Mouse (Mus musculus) T-helper 1 cell (primary cell): ENCODE results near the gene Traf3ip2.

Source experiments
- in situ Hi-C: fragments of 300-600 bp; cut with MboI, MseI; formaldehyde crosslinking; loops from one replicate; pipeline ENCODE4 v1.15.1; 2025; ENCODE audit warnings: high pct_unique_total_duplicates

The Traf3ip2 gene

GRCm38 (mm10) chr10:39599601-39600000 is 13.1 kb upstream of the Traf3ip2 start:
- in situ Hi-C loops: loop anchor here (25.0 kb wide), 1 partner anchor 712 kb away; no protein-coding TSS in a partner anchor

GRCm38 (mm10) chr10:39600115-39600514 is 12.6 kb upstream of the Traf3ip2 start:
- in situ Hi-C loops: no loop called here

- in situ Hi-C loops: no loop called here
These were observed 11.7 kb upstream of the Traf3ip2 start for GRCm38 (mm10) chr10:39601068-39601467.

GRCm38 (mm10) chr10:39606434-39606833 is 6.3 kb upstream of the Traf3ip2 start:
- in situ Hi-C loops: no loop called here

- in situ Hi-C loops: loop anchor here (10.0 kb wide), 1 partner anchor 246 kb away; the partner anchor contains the start of gene Fyn
These were observed 1.5 kb upstream of the Traf3ip2 start for GRCm38 (mm10) chr10:39611234-39611633.

GRCm38 (mm10) chr10:39612131-39612530 is 603 bp upstream of the Traf3ip2 start:
- in situ Hi-C loops: loop anchor here (10.0 kb wide), 1 partner anchor 247 kb away; the partner anchor contains the start of gene Fyn

- in situ Hi-C loops: loop anchor here (10.0 kb wide), 1 partner anchor 248 kb away; the partner anchor contains the start of gene Fyn
These were observed 476 bp downstream of the Traf3ip2 start for GRCm38 (mm10) chr10:39612989-39613831.

- in situ Hi-C loops: loop anchor here (10.0 kb wide), 1 partner anchor 249 kb away; the partner anchor contains the start of gene Fyn
These were observed 1.2 kb downstream of the Traf3ip2 start for GRCm38 (mm10) chr10:39613973-39614372.

GRCm38 (mm10) chr10:39614676-39615075 is 1.9 kb downstream of the Traf3ip2 start:
- in situ Hi-C loops: loop anchor here (10.0 kb wide), 1 partner anchor 250 kb away; the partner anchor contains the start of gene Fyn

- in situ Hi-C loops: loop anchor here (10.0 kb wide), 1 partner anchor 251 kb away; the partner anchor contains the start of gene Fyn
These were observed 2.9 kb downstream of the Traf3ip2 start for GRCm38 (mm10) chr10:39615531-39616229.

- in situ Hi-C loops: loop anchor here (10.0 kb wide), 1 partner anchor 251 kb away; the partner anchor contains the start of gene Fyn
These were observed 3.5 kb downstream of the Traf3ip2 start for GRCm38 (mm10) chr10:39616230-39616590.

- in situ Hi-C loops: loop anchor here (10.0 kb wide), 1 partner anchor 252 kb away; the partner anchor contains the start of gene Fyn
These were observed 3.9 kb downstream of the Traf3ip2 start for GRCm38 (mm10) chr10:39616626-39617025.

GRCm38 (mm10) chr10:39618431-39618830 is 5.7 kb downstream of the Traf3ip2 start:
- in situ Hi-C loops: loop anchor here (10.0 kb wide), 1 partner anchor 254 kb away; the partner anchor contains the start of gene Fyn

- in situ Hi-C loops: no loop called here
These were observed 7.9 kb downstream of the Traf3ip2 start for GRCm38 (mm10) chr10:39620626-39621025.

- in situ Hi-C loops: no loop called here
These were observed 11.1 kb downstream of the Traf3ip2 start for GRCm38 (mm10) chr10:39623806-39624205.

GRCm38 (mm10) chr10:39624837-39625625 is 12.3 kb downstream of the Traf3ip2 start:
- in situ Hi-C loops: no loop called here

- in situ Hi-C loops: no loop called here
These were observed 13.0 kb downstream of the Traf3ip2 start for GRCm38 (mm10) chr10:39625626-39626260.

GRCm38 (mm10) chr10:39626376-39626775 is 13.6 kb downstream of the Traf3ip2 start:
- in situ Hi-C loops: no loop called here

- in situ Hi-C loops: no loop called here
These were observed 16.2 kb downstream of the Traf3ip2 start for GRCm38 (mm10) chr10:39628799-39629517.
